Mouse (Mus musculus) CH12.LX (cell line): Measurements from ENCODE around the gene Atp5h. TPM values are rescaled to one million over a fixed set of nuclear protein-coding genes. Genes with fewer than 3 reads are reported as not detected.

Source experiments
- DNase-seq: peaks from one replicate; pipeline ENCODE4 v3.0.0-alpha.2; 2013; ENCODE audit errors: extremely low read depth
- H3K27ac ChIP-seq: 2 replicates; pipeline ENCODE4 v1.5.1; 2012; ENCODE audit warnings: low read depth, mild to moderate bottlenecking, control low read depth, moderate library complexity; ENCODE audit not compliant: insufficient read depth
- H3K27me3 ChIP-seq: replicated peaks from 2 replicates; pipeline ENCODE3; 2012; ENCODE audit warnings: inconsistent platforms
- H3K36me3 ChIP-seq, 2 experiments: replicated peaks in 1 of 2; 2 replicates each; pipeline versions ENCODE3 to v1.6.1; 2012; ENCODE audit warnings: inconsistent platforms in 1 of 2, low read length in 1 of 2, mild to moderate bottlenecking in 1 of 2, mixed read lengths in 1 of 2, moderate library complexity in 1 of 2; ENCODE audit not compliant: control insufficient read depth in 1 of 2, insufficient read depth in 1 of 2
- H3K4me1 ChIP-seq, 2 experiments: 2 replicates each; pipeline ENCODE4 v1.6.1; 2012; ENCODE audit warnings: inconsistent platforms in 1 of 2, moderate library complexity in 1 of 2; ENCODE audit not compliant: insufficient read depth in 2 of 2, control insufficient read depth in 1 of 2
- H3K4me2 ChIP-seq: 2 replicates; pipeline ENCODE4 v1.6.1; 2012; ENCODE audit warnings: low read depth, mild to moderate bottlenecking, control low read depth; ENCODE audit not compliant: poor library complexity, insufficient read depth, severe bottlenecking
- H3K4me3 ChIP-seq, 3 experiments: fragments of 150-350 bp in 1 of 3; sonication (generic) in 1 of 3; replicated peaks in 1 of 3; 2 replicates each; pipeline versions ENCODE3 to v1.5.1; 2011 to 2012; ENCODE audit warnings: low read depth in 2 of 3, low read length in 2 of 3, mild to moderate bottlenecking in 2 of 3, moderate library complexity in 2 of 3, control low read depth in 1 of 3, improper control_type of control experiment in 1 of 3, inconsistent platforms in 1 of 3, mixed read lengths in 1 of 3; ENCODE audit not compliant: poor library complexity in 1 of 3
- H3K79me2 ChIP-seq: replicated peaks from 2 replicates; pipeline ENCODE4 v1.6.1; 2012; ENCODE audit warnings: mild to moderate bottlenecking, moderate library complexity; ENCODE audit not compliant: control insufficient read depth, poor library complexity, insufficient read depth, severe bottlenecking; ENCODE audit errors: extremely low read depth
- H3K9ac ChIP-seq: 2 replicates; pipeline ENCODE4 v1.6.1; 2012; ENCODE audit warnings: low read depth, mild to moderate bottlenecking, control low read depth, moderate library complexity; ENCODE audit not compliant: insufficient read depth
- H3K9me3 ChIP-seq: replicated peaks from 2 replicates; pipeline ENCODE3; 2012; ENCODE audit warnings: low read length, inconsistent platforms, mixed read lengths
- BHLHE40 ChIP-seq: IDR thresholded peaks from 2 replicates; pipeline ENCODE4 v1.6.1; 2011; ENCODE audit warnings: mild to moderate bottlenecking, low read depth, low read length, improper control_type of control experiment
- CHD1 ChIP-seq: IDR thresholded peaks from 2 replicates; pipeline ENCODE4 v1.6.1; 2012; ENCODE audit warnings: low read depth, low read length, improper control_type of control experiment, inconsistent platforms
- CHD2 ChIP-seq: IDR thresholded peaks from 2 replicates; pipeline ENCODE4 v1.6.1; 2011; ENCODE audit warnings: low read length, improper control_type of control experiment
- CTCF ChIP-seq, 2 experiments: IDR thresholded peaks in 1 of 2; conservative IDR thresholded peaks in 1 of 2; 2 replicates each; pipeline ENCODE4 v1.5.1; 2011 to 2012; ENCODE audit warnings: low read depth in 2 of 2, low read length in 2 of 2, improper control_type of control experiment in 1 of 2, inconsistent platforms in 1 of 2, mild to moderate bottlenecking in 1 of 2, moderate library complexity in 1 of 2
- E2F4 ChIP-seq: IDR thresholded peaks from 2 replicates; pipeline ENCODE4 v1.6.1; 2011; ENCODE audit warnings: low read depth, low read length, improper control_type of control experiment; ENCODE audit not compliant: insufficient replicate concordance
- ELF1 ChIP-seq: IDR thresholded peaks from 2 replicates; pipeline ENCODE4 v1.6.1; 2014; ENCODE audit warnings: low read depth, mild to moderate bottlenecking, inconsistent platforms, low read length, improper control_type of control experiment
- EP300 ChIP-seq: IDR thresholded peaks from 2 replicates; pipeline ENCODE4 v1.6.1; 2011; ENCODE audit warnings: low read length, improper control_type of control experiment
- ETS1 ChIP-seq: conservative IDR thresholded peaks from 2 replicates; pipeline ENCODE4 v1.6.1; 2012; ENCODE audit warnings: low read depth, mild to moderate bottlenecking, inconsistent platforms, low read length, improper control_type of control experiment, moderate library complexity
- GABPA ChIP-seq: IDR thresholded peaks from 2 replicates; pipeline ENCODE4 v1.6.1; 2012; ENCODE audit warnings: low read depth, low read length, improper control_type of control experiment, inconsistent platforms; ENCODE audit not compliant: insufficient replicate concordance
- HCFC1 ChIP-seq: IDR thresholded peaks from 2 replicates; pipeline ENCODE4 v1.6.1; 2012; ENCODE audit warnings: low read depth, mild to moderate bottlenecking, inconsistent platforms, low read length, improper control_type of control experiment
- IRF4 ChIP-seq: IDR thresholded peaks from 2 replicates; pipeline ENCODE4 v1.6.1; 2014; ENCODE audit warnings: low read depth, mild to moderate bottlenecking, inconsistent platforms, low read length, improper control_type of control experiment
- JUN ChIP-seq: IDR thresholded peaks from 2 replicates; pipeline ENCODE4 v1.6.1; 2011; ENCODE audit warnings: low read depth, mild to moderate bottlenecking, low read length, improper control_type of control experiment, moderate library complexity; ENCODE audit not compliant: insufficient read depth
- JUND ChIP-seq: conservative IDR thresholded peaks from 2 replicates; pipeline ENCODE4 v1.6.1; 2011; ENCODE audit warnings: low read depth, low read length, improper control_type of control experiment
- KAT2A ChIP-seq: IDR thresholded peaks from 2 replicates; pipeline ENCODE4 v1.6.1; 2012; ENCODE audit warnings: low read length, improper control_type of control experiment, inconsistent platforms; ENCODE audit not compliant: insufficient replicate concordance
- MAFK ChIP-seq: IDR thresholded peaks from 2 replicates; pipeline ENCODE4 v1.6.1; 2011; ENCODE audit warnings: low read length, improper control_type of control experiment; ENCODE audit not compliant: insufficient replicate concordance
- MAX ChIP-seq: IDR thresholded peaks from 2 replicates; pipeline ENCODE4 v1.6.1; 2011; ENCODE audit warnings: low read length, improper control_type of control experiment
- MAZ ChIP-seq: IDR thresholded peaks from 2 replicates; pipeline ENCODE4 v1.6.1; 2012; ENCODE audit warnings: low read depth, mild to moderate bottlenecking, inconsistent platforms, low read length, improper control_type of control experiment, moderate library complexity
- MEF2A ChIP-seq: IDR thresholded peaks from 2 replicates; pipeline ENCODE4 v1.6.1; 2014; ENCODE audit warnings: low read depth, mild to moderate bottlenecking, inconsistent platforms, low read length, improper control_type of control experiment, borderline replicate concordance
- MXI1 ChIP-seq: IDR thresholded peaks from 2 replicates; pipeline ENCODE4 v1.6.1; 2011; ENCODE audit warnings: mild to moderate bottlenecking, low read depth, low read length, improper control_type of control experiment
- MYC ChIP-seq: IDR thresholded peaks from 2 replicates; pipeline ENCODE4 v1.6.1; 2011; ENCODE audit warnings: low read depth, mild to moderate bottlenecking, improper control_type of control experiment, low read length
- NELFE ChIP-seq: IDR thresholded peaks from 2 replicates; pipeline ENCODE4 v1.6.1; 2011; ENCODE audit warnings: low read depth, low read length, improper control_type of control experiment
- NRF1 ChIP-seq: IDR thresholded peaks from 2 replicates; pipeline ENCODE4 v1.6.1; 2014; ENCODE audit warnings: low read depth, mild to moderate bottlenecking, inconsistent platforms, low read length, improper control_type of control experiment, moderate library complexity
- PAX5 ChIP-seq: IDR thresholded peaks from 2 replicates; pipeline ENCODE4 v1.6.1; 2012; ENCODE audit warnings: low read length, inconsistent platforms, mixed read lengths
- POLR2A ChIP-seq: IDR thresholded peaks from 2 replicates; pipeline ENCODE4 v1.6.1; 2011; ENCODE audit warnings: low read depth, mild to moderate bottlenecking, improper control_type of control experiment, low read length
- POLR2AphosphoS2 ChIP-seq: IDR thresholded peaks from 2 replicates; pipeline ENCODE4 v1.6.1; 2011; ENCODE audit warnings: low read depth, low read length, improper control_type of control experiment
- RAD21 ChIP-seq: IDR thresholded peaks from 2 replicates; pipeline ENCODE4 v1.6.1; 2011; ENCODE audit warnings: low read depth, mild to moderate bottlenecking, low read length, improper control_type of control experiment, moderate library complexity
- RCOR1 ChIP-seq: conservative IDR thresholded peaks from 2 replicates; pipeline ENCODE4 v1.6.1; 2012; ENCODE audit warnings: low read depth, mild to moderate bottlenecking, inconsistent platforms, low read length, improper control_type of control experiment
- SIN3A ChIP-seq: IDR thresholded peaks from 2 replicates; pipeline ENCODE4 v1.6.1; 2012; ENCODE audit warnings: low read length, improper control_type of control experiment, inconsistent platforms
- SMC3 ChIP-seq: IDR thresholded peaks from 2 replicates; pipeline ENCODE4 v1.6.1; 2011; ENCODE audit warnings: low read depth, low read length, improper control_type of control experiment
- TBP ChIP-seq: conservative IDR thresholded peaks from 2 replicates; pipeline ENCODE4 v1.6.1; 2011; ENCODE audit warnings: low read depth, low read length, improper control_type of control experiment
- TCF12 ChIP-seq: IDR thresholded peaks from 2 replicates; pipeline ENCODE4 v1.6.1; 2014; ENCODE audit warnings: low read depth, mild to moderate bottlenecking, inconsistent platforms, low read length, improper control_type of control experiment
- UBTF ChIP-seq: IDR thresholded peaks from 2 replicates; pipeline ENCODE4 v1.6.1; 2012; ENCODE audit warnings: low read depth, mild to moderate bottlenecking, inconsistent platforms, low read length, improper control_type of control experiment, moderate library complexity
- USF1 ChIP-seq: IDR thresholded peaks from 2 replicates; pipeline ENCODE4 v1.6.1; 2014; ENCODE audit warnings: low read depth, mild to moderate bottlenecking, inconsistent platforms, low read length, improper control_type of control experiment
- USF2 ChIP-seq: conservative IDR thresholded peaks from 2 replicates; pipeline ENCODE4 v1.6.1; 2011; ENCODE audit warnings: low read depth, low read length, improper control_type of control experiment
- ZC3H11A ChIP-seq: IDR thresholded peaks from 2 replicates; pipeline ENCODE4 v1.6.1; 2012; ENCODE audit warnings: low read depth, mild to moderate bottlenecking, inconsistent platforms, low read length, improper control_type of control experiment
- ZKSCAN1 ChIP-seq: IDR thresholded peaks from 2 replicates; pipeline ENCODE4 v1.6.1; 2012; ENCODE audit warnings: low read depth, inconsistent platforms, low read length, improper control_type of control experiment, borderline replicate concordance
- ZMIZ1 ChIP-seq: IDR thresholded peaks from 2 replicates; pipeline ENCODE4 v1.6.1; 2012; ENCODE audit warnings: low read depth, mild to moderate bottlenecking, inconsistent platforms, low read length, improper control_type of control experiment
- ZNF384 ChIP-seq: IDR thresholded peaks from 2 replicates; pipeline ENCODE4 v1.6.1; 2012; ENCODE audit warnings: low read depth, low read length, improper control_type of control experiment, inconsistent platforms
- dilution Hi-C: fragments of 300-500 bp; cut with MboI; formaldehyde crosslinking; loops from 2 replicates; pipeline ENCODE4 v1.14.3; 2020; ENCODE audit warnings: low sequenced_read_pairs; ENCODE audit not compliant: extremely low pct_unique_long_range_greater_than_20kb, extremely low pct_ligation_motif_present
- in situ Hi-C: fragments of 300-500 bp; cut with MboI; formaldehyde crosslinking; loops from 3 replicates; pipeline ENCODE4 v1.14.3; 2019; ENCODE audit warnings: low sequenced_read_pairs, low pct_ligation_motif_present, low pct_unique_long_range_greater_than_20kb, mixed read lengths
- polyA plus RNA-seq: library from polyadenylated mRNA; unstranded; fragments of >175 nt; gene quantifications from 2 replicates; pipeline ENCODE4 v1.2.1, GENCODE M21; 2012; ENCODE audit warnings: low read depth; ENCODE audit not compliant: insufficient read length
- total RNA-seq, 2 experiments: library from RNA; depleted of rRNA; stranded (reverse); fragments of 300-350 nt in 1 of 2; fragments of >200 nt in 1 of 2; gene quantifications; 2 replicates each; pipeline ENCODE4 v1.2.3; 2012 to 2014

Atp5h gene
- total and polyA plus RNA-seq, 3 experiments = 500 to 711 (median 671) TPM

DNA sequence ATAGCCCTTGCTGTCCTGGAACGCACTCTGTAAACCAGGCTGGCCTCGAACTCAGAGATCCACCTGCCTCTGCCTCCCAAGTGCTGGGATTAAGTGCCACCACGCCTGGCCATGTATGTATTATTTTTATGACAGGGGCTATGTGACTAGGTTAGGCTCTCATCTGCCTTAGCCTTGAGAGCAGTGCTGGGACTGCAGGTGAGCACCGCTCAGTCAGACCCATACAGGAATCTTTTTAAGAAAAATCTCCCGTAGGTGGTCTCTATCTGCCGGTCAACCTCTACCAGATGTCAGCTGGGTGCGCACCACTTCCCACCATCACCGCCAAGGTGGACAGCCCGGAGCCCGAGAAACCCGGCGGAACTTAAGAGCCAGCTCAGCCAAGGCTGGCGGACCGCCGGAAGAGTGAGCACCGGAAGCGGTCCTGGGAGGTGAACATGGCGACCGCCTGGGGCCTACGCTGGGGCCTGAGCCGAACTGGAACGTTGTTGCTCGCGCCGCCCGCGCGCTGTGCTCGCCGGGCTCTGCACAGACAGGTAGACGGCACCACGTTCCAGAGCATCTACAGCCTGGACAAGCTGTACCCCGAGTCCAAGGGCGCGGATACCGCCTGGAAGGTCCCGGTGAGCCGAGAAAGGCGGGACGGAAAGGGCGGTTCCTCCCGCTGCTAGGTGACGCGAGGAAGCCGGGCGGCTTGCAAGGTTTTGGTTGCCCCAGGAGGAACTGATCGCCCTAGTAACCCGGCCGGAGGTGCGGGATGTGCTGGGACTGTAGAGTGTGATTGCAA, 16.2 kb downstream of the Atp5h start, which contains the start of gene Mrpl58:
Gene Mrpl58, plus strand, starts transcription at position 415 of the 787 bp plus-strand sequence.
- in situ Hi-C loops = no loop called here
- no peaks in the 10 kb centered on the region for H3K9me3 ChIP-seq

More for the DNA sequence above, 16.2 kb downstream of the Atp5h start, which contains the start of gene Mrpl58:
- Histone ChIP-seq H3K4me3 (peak within 1 kb of the TSS; percentile 67 to 94 (median 92)), H3K79me2 (0 out of 2 replicates have a peak, but pooled peaks cover 2% of the 10 kb centered on the region), H3K36me3 (peaks cover 8 to 34% of the 10 kb centered on the region in 2 experiments), H3K4me1 (peaks cover 6 to 20% of the 10 kb centered on the region in 2 experiments; a peak in 3 of 4 replicates), H3K4me2 (peak within 1 kb of the TSS; percentile 83), H3K27me3 (peaks cover 20% of the 10 kb centered on the region), H3K9ac (peak within 1 kb of the TSS; percentile 89), H3K27ac (peak within 1 kb of the TSS; percentile 88)
- dilution Hi-C loops = no loop called here
- peak; percentile 88 for DNase-seq
- no peak for TF ChIP-seq MAFK
- no peak; the same call in 1 of the 2 replicates for TF ChIP-seq EP300
- peak; percentile 95 for TF ChIP-seq MXI1
- TF ChIP-seq JUN = no peak
- no peak; the same call in 1 of the 2 replicates for TF ChIP-seq BHLHE40
- TF ChIP-seq MAX = peak; percentile 72
- peak; percentile 77; the same call in 1 of the 2 replicates for TF ChIP-seq MYC
- TF ChIP-seq RCOR1 = peak; percentile 80; the same call in 1 of the 2 replicates
- TF ChIP-seq ZKSCAN1 = no peak; the same call in 1 of the 2 replicates
- TF ChIP-seq CHD1 = 0 out of 2 replicates have a peak, but pooled peaks have one; percentile 52
- TF ChIP-seq MAZ = peak; percentile 84
- TF ChIP-seq CTCF (conservative IDR thresholded peaks at IDR 0.05 in 1 of 2, IDR thresholded peaks at IDR 0.05 in 1 of 2; ENCODE audit: low read depth in 2 of 2, low read length in 2 of 2) = no peak
- peak; percentile 97 for TF ChIP-seq HCFC1
- TF ChIP-seq ZC3H11A = no peak
- peak; percentile 83; the same call in 1 of the 2 replicates for TF ChIP-seq POLR2AphosphoS2
- no peak for TF ChIP-seq JUND
- TF ChIP-seq PAX5 = no peak
- peak; percentile 93; the same call in 1 of the 2 replicates for TF ChIP-seq ZMIZ1
- peak; percentile 95 for TF ChIP-seq NELFE
- TF ChIP-seq SIN3A = peak; percentile 99
- TF ChIP-seq MEF2A = peak; percentile 74
- TF ChIP-seq UBTF = peak; percentile 100
- peak; percentile 98 for TF ChIP-seq TCF12
- TF ChIP-seq IRF4 = peak; percentile 77
- TF ChIP-seq USF2 = no peak
- TF ChIP-seq RAD21 = no peak
- TF ChIP-seq SMC3 = no peak
- peak; percentile 95 for TF ChIP-seq POLR2A
- no peak for TF ChIP-seq USF1
- TF ChIP-seq ZNF384 = no peak
- TF ChIP-seq NRF1 = peak; percentile 66
- peak; percentile 92; the same call in 1 of the 2 replicates for TF ChIP-seq KAT2A
- peak; percentile 87 for TF ChIP-seq ELF1
- no peak; the same call in 1 of the 2 replicates for TF ChIP-seq GABPA
- TF ChIP-seq E2F4 = 0 out of 2 replicates have a peak, but pooled peaks have one; percentile 15
- TF ChIP-seq TBP = peak; percentile 79; the same call in 1 of the 2 replicates
- TF ChIP-seq CHD2 = peak; percentile 64; the same call in 1 of the 2 replicates
- peak; percentile 19 for TF ChIP-seq ETS1
